Mouse (Mus musculus): ENCODE results near the gene Sertad1.

Sertad1 gene

DNA sequence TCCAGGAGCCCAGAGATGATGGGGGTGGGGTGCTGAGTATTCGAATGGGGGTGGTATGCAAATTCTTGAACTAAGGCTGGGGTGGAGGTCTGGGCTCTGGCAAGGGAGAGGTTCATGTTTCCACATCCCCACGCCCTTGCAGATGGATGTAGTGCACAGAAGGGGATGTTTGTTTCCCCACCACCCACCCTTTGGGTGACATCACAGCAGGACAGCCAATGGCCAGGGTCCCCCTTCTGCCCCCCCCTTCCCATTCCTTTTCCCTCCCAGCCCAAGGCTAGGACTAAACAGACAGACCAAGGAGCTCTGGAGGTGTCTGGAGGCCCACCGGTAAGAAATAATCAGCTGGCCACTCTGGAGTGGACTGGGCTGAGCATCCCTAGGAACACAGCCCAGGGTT is 12.3 kb downstream of the Sertad1 start, which contains the start of gene Prx:
Gene Prx (plus strand): TSS at position 289 of the 400 bp plus-strand sequence.
- DNase-seq (ENCODE audit: low spot score) = no peak

DNA sequence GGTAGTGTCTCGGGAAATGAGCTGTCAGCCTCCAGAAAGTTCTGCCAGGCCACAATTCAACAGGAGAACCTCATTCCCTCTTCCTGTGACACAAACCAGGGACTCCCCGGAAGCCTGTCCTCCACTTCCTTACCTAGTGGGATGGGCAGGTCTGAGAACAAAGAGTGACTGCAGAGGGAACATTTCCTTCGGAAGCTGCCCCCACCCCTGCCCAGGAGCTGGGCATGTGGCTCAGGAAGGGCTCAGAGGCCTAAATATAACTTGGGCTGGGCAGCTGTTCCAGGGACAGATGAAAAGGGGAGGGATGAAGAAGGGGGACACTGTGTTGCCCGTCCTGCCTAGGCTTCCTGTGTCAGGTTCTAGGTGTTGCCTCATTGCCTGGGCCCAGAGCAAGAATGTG is 14.9 kb downstream of the Sertad1 start:
- DNase-seq (ENCODE audit: low spot score) = no peak

DNA sequence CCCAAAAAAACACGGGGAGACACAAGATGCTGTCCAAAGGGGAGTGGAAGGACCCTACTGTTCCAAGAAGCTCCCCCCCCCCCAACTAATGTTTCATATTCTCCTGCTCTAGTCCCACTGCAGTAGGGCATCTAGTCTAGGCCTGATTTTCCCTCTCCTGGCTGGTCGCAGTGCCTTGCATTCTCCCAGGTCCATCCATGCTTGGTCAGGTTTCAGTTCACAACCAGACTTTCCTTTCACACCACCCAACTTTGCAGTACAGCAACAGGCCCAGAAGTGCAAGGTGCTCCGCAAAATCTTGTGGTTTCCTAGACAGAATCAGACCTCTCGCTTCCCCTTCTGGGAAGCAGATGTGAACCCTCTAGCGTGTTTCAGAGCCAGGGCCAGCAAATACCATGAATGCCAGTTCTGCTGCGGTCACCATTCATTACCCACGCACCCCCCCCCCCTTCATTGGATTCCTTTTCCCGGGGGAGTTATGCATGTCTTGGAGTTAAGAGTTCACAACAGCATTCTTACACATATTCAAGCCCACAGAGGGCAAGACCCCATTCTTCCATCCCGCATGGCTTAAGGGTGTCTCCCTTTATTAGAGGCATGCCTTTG is 20.2 kb downstream of the Sertad1 start:
- peak; percentile 60 for DNase-seq (ENCODE audit: low spot score)

DNA sequence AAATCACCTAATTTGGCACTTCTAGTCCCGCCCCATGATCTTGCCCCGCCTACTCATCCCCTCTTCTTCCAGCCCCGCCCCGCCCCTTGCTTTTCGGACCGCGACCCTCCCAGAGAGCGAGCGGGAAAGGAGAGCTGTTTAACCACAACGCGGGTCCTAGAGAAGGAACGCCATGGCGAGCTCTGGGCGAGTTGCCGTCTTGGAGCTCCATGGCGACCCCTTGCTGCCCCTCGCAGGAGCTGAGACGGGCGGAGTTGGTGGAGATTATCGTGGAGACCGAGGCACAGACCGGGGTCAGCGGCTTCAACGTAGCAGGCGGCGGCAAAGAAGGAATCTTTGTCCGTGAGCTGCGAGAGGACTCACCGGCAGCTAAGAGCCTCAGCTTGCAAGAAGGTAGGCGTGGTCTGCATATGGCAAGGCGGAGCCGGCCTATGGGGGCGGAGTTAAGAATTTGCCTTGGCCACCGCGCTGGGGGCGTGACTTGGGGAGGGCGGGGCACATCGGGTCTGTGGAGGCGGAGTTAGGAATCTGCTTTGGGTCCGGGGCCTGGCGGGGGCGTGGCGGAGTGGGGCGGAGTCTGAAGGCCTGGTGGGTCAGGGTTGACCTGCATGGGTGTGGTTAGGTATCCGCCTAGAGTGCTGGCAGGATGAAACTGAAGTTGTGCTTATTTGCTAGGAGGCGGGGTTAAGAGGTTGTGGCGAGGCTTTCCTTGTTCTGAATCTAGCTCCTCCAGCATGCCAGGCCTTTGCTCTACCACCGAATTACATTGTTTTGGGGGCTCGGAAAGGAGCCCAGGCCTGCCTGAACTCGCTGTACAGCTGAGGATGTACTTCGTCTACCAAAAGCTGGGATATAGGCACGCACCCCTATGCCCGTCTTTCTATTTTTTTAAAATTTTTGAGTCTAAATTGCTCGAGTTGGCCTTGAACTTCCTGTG is 21.3 kb downstream of the Sertad1 start:
- DNase-seq (ENCODE audit: low spot score) = peak; percentile 99

DNA sequence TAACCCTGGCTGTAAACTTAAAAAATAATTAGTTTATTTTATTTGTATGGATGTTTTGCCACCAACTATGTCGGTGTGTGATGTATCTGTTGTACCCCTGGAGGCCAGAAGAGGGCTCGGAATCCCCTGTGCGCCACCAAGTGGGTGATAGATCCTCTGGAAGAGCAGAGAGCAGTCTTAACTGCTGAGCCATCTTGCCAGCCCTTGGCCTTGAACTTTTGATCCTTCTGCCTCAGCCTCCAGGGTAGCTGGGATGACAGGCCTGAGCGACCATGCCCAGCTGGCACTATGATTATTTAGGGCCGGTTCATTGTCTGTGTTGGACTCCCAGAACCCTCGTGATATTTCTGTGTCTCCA is 21.9 kb downstream of the Sertad1 start:
- peak; percentile 79 for DNase-seq (ENCODE audit: low spot score)

DNA sequence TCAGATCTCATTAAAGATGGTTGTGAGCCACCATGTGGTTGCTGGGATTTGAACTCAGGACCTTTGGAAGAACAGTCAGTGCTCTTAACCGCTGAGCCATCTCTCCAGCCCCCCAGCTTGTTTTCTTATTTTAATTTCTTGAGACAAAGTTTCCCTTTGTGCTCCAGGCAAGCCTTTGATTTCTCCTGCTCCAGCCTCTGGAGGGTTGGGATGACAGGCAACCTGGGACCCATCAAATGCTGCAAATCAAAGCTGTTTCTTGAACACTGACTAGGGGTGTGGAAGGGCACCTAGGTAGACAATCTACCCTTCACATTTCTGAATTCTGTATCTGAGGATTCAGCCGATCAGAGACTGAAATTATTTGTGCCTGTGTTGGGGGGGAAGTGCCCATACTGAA is 24.1 kb downstream of the Sertad1 start:
- no peak for DNase-seq (ENCODE audit: low spot score)

DNA sequence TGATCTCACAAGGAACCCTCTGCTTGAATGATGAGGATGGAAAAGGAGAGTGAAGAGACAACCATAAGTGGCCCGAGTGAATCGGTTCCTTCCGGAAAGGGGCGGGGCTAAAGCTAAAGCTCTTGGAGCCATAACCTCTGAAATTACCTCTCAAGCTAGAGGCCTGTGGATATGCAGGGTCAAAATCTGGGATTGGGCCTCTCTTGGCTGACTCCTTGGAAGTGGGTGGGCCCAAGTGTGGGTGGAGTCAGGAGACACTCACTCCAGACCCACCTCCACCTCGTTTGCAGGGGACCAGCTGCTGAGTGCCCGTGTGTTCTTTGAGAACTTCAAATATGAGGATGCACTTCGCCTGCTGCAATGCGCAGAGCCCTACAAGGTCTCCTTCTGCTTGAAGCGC is 28.3 kb downstream of the Sertad1 start:
- no peak for DNase-seq (ENCODE audit: low spot score)

DNA sequence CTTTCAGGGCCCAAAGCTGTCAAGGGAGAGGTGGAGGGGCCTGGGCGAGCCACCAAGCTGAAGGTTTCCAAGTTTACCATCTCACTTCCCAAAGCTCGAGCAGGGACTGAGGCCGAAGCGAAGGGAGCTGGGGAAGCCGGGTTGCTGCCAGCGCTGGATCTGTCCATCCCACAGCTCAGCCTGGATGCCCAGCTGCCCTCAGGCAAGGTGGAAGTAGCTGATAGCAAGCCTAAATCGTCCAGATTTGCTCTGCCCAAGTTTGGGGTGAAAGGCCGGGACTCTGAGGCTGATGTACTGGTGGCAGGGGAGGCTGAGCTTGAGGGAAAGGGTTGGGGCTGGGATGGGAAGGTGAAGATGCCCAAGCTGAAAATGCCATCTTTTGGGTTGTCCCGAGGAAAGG is 31.6 kb downstream of the Sertad1 start:
- DNase-seq (ENCODE audit: low spot score) = no peak

DNA sequence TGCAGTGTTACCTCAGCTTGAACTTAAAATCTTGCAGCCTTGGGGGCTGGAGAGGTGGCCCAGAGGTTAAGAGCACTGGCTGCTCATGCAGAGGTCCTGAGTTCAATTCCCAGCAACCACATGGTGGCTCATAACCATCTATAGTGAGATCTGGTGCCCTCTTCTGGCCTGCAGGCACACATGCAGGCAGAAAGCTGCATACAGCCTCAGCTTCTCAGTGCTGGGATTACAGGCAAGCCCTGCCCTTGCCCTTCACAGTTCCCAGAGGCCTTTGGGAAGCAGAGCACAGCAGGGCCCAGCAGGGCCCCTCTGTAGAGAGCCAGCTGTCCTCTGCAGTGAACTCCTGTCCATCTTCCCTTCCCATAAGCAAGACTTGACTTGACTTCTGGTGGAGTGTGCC is 33.4 kb downstream of the Sertad1 start:
- no peak for DNase-seq (ENCODE audit: low spot score)

DNA sequence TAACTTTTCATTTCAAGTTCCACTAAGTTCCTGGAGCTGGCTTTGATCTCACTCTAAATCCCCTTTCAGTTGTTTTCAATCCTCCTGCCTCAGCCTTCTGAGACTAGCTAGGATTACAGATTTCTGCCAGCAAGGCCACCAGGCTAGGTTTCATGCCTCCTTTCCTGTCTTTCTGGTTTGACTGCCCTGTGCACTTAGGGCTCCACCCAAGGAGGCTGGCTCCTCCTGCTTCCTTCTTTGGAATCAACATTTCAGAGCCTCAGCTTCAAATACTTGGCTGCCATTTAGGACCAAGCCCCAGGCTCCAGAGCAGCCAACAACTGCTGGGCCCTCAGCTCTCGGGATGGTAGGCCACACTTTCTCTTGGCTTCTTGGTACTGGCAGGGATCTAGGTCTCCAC is 33.9 kb downstream of the Sertad1 start:
- no peak for DNase-seq (ENCODE audit: low spot score)

DNA sequence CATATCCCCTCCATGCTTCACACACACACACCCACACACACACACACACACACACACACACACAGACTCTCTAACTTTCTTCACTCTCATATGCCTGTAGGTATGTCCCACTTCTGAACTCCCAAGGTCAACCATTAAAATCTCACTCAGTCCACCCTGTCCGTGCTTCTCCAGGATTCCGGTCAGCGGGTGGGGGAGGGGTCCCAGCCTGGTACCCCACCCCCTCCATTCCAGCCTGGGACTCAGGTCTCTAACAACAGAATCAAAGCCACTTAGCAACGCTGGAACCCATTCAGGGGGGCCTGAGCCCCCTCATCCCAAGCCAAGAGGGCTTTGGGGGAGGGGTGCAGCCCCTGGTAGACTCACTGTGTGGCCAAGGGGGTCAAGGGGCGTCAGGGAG is 36.3 kb downstream of the Sertad1 start, which contains the start of gene Hipk4:
Gene Hipk4 (plus strand): TSS at position 301 of the 400 bp plus-strand sequence.
- no peak for DNase-seq (ENCODE audit: low spot score)

DNA sequence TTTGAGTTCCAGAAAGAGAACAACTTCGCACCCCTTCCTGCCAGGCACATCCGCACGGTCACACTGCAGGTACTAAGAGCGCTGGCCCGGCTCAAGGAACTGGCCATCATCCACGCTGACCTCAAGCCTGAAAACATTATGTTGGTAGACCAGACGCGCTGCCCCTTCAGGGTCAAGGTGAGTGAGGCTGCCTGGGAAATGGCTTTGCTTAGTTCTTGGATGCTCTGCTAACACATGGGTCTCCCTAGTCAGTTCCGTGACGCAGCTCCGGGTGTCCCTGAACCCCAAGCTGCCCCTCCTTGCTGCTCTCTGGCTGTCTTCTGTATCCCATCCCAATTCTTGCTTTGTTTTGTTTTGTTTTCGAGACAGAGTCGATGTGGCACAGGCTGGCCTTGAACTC is 37.1 kb downstream of the Sertad1 start:
- DNase-seq (ENCODE audit: low spot score) = no peak

DNA sequence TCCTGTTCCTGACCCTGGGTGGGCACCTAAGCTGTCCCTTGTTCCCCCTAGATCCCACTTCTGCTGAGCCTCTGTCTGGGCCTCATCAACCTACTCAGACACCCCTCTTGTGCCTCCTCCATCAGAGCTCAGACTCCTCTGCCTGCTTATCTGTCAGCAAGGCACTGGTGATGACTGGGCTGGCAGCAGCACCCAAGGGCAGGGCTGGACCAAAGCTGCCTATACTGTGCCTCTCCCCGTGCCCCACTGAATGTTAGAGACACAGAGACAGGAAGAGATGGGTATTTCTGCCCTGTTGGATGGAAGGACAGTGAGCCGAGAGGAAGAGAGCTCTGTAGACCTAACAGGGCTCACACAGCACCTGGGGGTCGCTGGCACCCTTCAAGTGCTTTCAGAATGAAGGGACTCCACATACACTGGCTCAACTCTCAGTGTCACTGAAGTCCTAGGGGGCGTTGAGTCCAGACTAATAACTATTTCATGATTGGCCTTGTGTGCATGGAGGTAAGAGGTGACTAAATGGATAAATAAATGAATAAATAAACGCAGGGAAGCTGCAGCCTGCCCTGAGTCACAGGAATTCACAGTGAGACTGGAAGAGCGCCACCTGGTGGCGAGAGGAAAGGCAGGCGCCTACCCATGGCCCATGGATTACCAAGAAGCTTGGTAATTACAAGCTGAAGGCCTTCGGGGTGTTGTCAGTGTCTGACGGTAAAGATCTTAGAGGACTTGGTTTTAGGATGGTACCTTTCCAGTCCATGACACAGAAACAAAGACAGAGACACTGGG is 39.5 kb downstream of the Sertad1 start:
- peak; percentile 88 for DNase-seq (ENCODE audit: low spot score)

DNA sequence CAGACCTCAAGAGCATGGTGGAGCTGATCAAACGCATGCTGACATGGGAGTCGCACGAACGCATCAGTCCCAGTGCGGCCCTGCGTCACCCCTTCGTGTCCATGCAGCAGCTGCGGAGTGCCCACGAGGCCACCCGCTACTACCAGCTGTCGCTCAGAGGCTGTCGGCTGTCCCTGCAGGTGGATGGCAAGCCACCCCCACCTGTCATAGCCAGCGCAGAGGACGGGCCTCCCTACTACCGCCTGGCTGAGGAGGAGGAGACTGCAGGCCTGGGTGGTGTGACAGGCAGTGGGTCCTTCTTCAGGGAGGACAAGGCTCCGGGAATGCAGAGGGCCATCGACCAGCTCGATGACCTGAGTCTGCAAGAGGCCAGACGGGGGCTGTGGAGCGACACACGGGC is 42.4 kb downstream of the Sertad1 start:
- DNase-seq (ENCODE audit: low spot score) = no peak

DNA sequence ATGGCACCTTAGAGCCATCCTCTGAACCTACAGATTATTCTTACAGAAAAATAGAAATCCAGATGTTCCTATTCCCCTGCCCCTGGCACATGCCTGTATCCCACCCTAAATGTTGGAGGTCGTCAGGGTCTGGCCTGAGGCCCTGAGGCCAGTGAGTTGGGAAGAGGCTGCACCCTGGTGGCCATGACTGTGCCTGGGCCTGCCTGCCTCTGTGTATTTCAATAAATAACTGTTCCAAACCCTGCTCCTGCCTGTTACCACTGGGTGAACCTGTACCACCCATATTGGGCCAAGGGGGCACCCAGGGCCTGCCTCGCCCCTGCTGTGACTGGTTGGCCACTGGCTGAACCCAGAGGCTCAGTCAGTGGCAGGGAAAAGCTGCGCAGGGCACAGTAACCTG is 44.2 kb downstream of the Sertad1 start:
- DNase-seq (ENCODE audit: low spot score) = no peak

DNA sequence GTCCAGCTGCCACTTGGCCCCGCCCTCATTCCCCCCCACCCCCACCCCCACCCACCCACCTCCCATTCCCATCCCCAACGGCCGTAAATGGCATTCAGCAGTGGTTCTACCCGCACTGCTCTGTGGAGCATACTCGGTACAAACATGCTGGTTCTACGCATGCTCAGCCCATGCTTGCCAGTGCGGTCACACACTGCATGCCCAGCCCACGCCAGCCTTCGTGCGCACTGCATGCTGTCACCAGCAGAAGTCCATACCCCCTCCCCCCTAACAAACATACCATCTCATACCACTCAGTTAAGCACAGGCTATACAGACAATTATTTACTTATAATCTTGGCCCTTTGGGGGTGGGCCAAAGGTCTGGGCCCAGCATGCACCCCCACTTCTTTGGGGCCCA is 45.0 kb downstream of the Sertad1 start:
- DNase-seq (ENCODE audit: low spot score) = no peak

DNA sequence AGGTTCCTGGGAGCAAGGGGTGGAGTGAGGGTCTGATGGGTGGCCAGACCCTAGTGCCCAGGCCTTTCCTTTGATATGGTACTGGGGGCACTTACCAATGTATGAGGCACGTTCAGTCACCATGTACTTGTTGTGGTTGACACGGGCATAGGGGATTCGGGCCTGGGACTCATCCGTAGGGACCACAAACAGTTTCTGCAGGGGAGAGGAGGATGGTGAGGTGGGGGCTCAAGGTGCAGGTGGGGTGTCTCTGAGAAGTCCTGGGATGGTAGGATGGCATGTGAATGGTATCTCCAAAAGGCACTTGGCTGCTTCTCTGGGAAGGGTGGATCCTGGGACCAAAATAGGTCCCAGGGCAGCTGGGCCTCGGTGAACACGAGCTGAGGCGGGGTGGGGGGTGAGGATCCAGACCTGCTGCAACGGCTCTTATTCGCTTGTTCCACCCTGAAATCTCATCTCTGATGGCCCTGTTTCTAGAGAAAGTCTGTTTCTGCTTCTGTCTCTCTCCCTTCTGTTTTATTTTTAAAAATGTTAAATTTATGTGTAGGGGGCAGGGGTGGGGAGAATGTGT is 45.9 kb downstream of the Sertad1 start:
- DNase-seq (ENCODE audit: low spot score) = no peak

DNA sequence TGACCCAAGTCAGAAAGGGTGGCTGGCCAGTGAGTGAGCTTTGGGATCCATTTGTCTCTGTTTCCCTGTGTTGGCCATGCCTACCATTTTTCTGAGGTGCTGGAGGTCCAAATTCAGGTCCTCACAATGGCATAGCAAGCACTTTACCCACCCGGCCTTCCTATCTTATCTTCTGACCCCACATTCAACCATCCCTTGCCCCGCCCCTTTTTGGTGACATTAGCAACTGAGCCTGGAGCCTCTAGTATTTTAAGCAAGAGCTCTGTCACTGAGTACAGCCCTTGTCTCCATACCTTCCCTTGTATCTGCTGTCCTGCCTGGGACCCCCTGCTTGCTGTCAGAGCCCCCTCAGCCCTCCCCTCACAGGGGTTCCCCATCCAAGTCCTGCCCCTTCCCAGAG is 48.7 kb downstream of the Sertad1 start:
- DNase-seq (ENCODE audit: low spot score) = no peak

DNA sequence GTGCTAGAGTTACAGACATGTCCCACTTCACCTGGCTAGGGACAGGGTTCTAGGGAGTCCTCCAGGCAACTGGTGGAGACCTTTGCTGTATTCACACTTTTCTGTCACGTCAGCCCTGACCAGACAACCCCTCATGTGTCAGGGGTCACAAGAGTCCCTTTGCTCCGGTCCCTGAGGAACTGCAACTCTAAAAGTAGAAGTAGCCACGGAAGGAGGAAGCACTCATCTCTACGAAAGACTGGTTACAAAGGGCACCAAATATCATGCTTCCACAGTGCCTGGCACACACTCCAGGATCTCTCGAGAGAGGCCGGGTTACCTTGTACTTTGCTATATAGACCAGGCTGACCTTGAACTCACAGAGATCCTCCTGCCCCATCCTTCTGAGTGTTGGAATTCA is 49.9 kb downstream of the Sertad1 start:
- DNase-seq (ENCODE audit: low spot score) = no peak

DNA sequence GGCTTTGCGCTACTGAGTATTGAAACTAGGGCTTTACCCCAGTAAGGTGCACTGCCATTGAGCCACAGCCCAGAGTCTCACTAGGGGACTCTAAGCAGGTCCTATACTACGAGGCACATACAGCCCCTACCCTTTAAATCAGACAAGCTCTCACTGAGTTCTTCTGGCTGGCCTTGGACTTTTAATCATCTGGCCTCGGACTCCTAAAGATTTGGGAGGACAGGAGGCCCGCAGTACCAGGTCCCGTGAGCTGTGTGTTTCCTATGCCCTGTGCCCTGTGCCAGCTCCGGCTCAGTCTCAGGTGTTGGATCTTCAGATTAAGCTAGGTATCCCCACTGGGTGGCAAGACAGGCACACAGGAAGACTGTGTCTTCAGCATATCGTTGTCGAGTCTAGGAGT is 51.3 kb downstream of the Sertad1 start:
- DNase-seq (ENCODE audit: low spot score) = no peak

DNA sequence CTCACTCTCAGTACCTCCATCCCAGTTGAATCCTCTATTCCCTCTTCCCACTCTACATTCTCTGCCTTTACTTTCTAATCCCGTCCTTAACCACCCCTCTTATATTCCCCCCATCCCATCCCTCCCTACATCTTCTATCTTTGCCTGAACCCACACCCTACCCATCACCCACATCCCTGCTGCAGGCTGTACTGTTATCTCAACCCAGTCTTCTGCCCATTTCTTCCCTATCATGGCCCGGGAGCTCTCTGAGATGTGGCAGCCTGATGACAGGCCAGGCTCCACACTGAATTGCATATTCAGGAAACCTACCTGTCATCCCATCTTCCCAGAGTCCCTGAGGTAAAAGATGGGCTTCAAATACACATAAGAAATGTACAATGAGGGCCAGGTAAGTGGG is 52.1 kb downstream of the Sertad1 start:
- DNase-seq (ENCODE audit: low spot score) = no peak

All from embryo, embryonic 10.5 days (tissue).